ENCODE assay signal across 8 mouse cellular contexts in genomic region chr12:108792152-108792545, GRCm38 (mm10). TPM values are rescaled to one million over a fixed set of nuclear protein-coding genes. Genes with fewer than 3 reads are reported as not detected.
DNase-seq lines count a peak whose midpoint lies in the region; ATAC-seq and TF ChIP-seq lines count a peak whose summit lies in the region.

No protein-coding gene starts in this region.

- no peaks in the 10 kb centered on the region for H3K9me3 ChIP-seq in embryonic facial prominence, embryonic 12.5 days
- H3K9me3 ChIP-seq in kidney, embryonic 14.5 days (ENCODE audit: control insufficient read depth, low read length): no peaks in the 10 kb centered on the region
- H3K9me3 ChIP-seq in liver, embryonic 11.5 days (ENCODE audit: control insufficient read depth, low read length): no peaks in the 10 kb centered on the region

- peak overlapping the region; percentile 94 for H3K9ac ChIP-seq in embryonic facial prominence, embryonic 12.5 days
- peak overlapping the region; percentile 85 for H3K9ac ChIP-seq in heart, adult 2 months (ENCODE audit: low read depth, low read length)
- peak overlapping the region; percentile 91 for H3K9ac ChIP-seq in kidney, embryonic 14.5 days (ENCODE audit: low read depth, low read length)
- peak overlapping the region; percentile 94 for H3K9ac ChIP-seq in liver, embryonic 11.5 days (ENCODE audit: low read depth, low read length)

- ATAC-seq in embryonic facial prominence, embryonic 12.5 days (ENCODE audit: insufficient number of reproducible peaks, insufficient read depth, low FRiP score, low TSS enrichment): peak; percentile 25; the same call in 1 of the 2 replicates
- ATAC-seq in kidney, embryonic 14.5 days (ENCODE audit: low FRiP score, low TSS enrichment): peak; percentile 21
- peak; percentile 52 for ATAC-seq in liver, embryonic 11.5 days (replicated peaks; ENCODE audit: low FRiP score)

- TF ChIP-seq EP300 in heart, adult 2 months (IDR thresholded peaks at IDR 0.05; ENCODE audit: insufficient read depth, low read depth, low read length): no peak

- H3K4me2 ChIP-seq in embryonic facial prominence, embryonic 12.5 days (replicated peaks): peak overlapping the region; percentile 60
- H3K4me2 ChIP-seq in kidney, embryonic 14.5 days (replicated peaks; ENCODE audit: low read depth, low read length): peak overlapping the region; percentile 50
- H3K4me2 ChIP-seq in liver, embryonic 11.5 days: peak overlapping the region; percentile 59
- H3K4me2 ChIP-seq in myocyte (ENCODE audit: low read depth): peak overlapping the region; percentile 66

- H3K4me3 ChIP-seq in embryonic facial prominence, embryonic 12.5 days: peak overlapping the region; percentile 99
- H3K4me3 ChIP-seq in heart, adult 2 months: peak overlapping the region; percentile 65
- peak overlapping the region; percentile 100 for H3K4me3 ChIP-seq in kidney, embryonic 14.5 days (ENCODE audit: low read length)
- H3K4me3 ChIP-seq in liver, embryonic 11.5 days (ENCODE audit: low read depth, low read length): peak overlapping the region; percentile 94
- peak overlapping the region; percentile 53 for H3K4me3 ChIP-seq in myocyte

- peak; percentile 12; the same call in 1 of the 2 replicates for TF ChIP-seq CTCF in heart, adult 2 months (IDR thresholded peaks at IDR 0.05)

- H3K27ac ChIP-seq in embryonic facial prominence, embryonic 12.5 days: peak overlapping the region; percentile 99
- peak overlapping the region; percentile 94 for H3K27ac ChIP-seq in heart, adult 2 months
- H3K27ac ChIP-seq in kidney, embryonic 14.5 days (ENCODE audit: low read depth, low read length): peak overlapping the region; percentile 96
- H3K27ac ChIP-seq in liver, embryonic 11.5 days (ENCODE audit: low read depth, low read length): peak overlapping the region; percentile 99

- TF ChIP-seq POLR2A in heart, adult 2 months (IDR thresholded peaks at IDR 0.05; ENCODE audit: insufficient read depth, low read depth, low read length): peak; percentile 47
- TF ChIP-seq POLR2A in myocyte (IDR thresholded peaks at IDR 0.05; ENCODE audit: insufficient read length, low read depth): peak; percentile 7

- peak; percentile 92 for DNase-seq in A20 (ENCODE audit: low read depth, low spot score)
- peak; percentile 84 to 89 for DNase-seq in adrenal gland, postnatal 36 days
- peak; percentile 86 to 87 for DNase-seq in heart, adult 2 months
- peak; percentile 83 for DNase-seq in liver, embryonic 11.5 days (ENCODE audit: low spot score)
- DNase-seq in splenic B cell, adult 2 months (ENCODE audit: low read depth, low spot score): peak; percentile 89

- intact Hi-C loops in heart, adult 2 months (cut with DNase I): loop anchor here (2.0 to 10.0 kb wide), 3 partner anchors 27 to 607 kb away; partner anchors contain the start of genes Wars and Wdr25

- H3ac ChIP-seq in myocyte (ENCODE audit: control insufficient read depth, insufficient read length): peak overlapping the region; percentile 95

- H3K4me1 ChIP-seq in embryonic facial prominence, embryonic 12.5 days: peaks cover 29% of the 10 kb centered on the region
- no peaks in the 10 kb centered on the region for H3K4me1 ChIP-seq in heart, adult 2 months (ENCODE audit: control insufficient read depth, insufficient read depth, low read length)
- peaks cover 17% of the 10 kb centered on the region for H3K4me1 ChIP-seq in kidney, embryonic 14.5 days (ENCODE audit: control insufficient read depth, insufficient read depth, low read length)
- peaks cover 31% of the 10 kb centered on the region for H3K4me1 ChIP-seq in liver, embryonic 11.5 days (replicated peaks; ENCODE audit: control insufficient read depth, insufficient read depth, low read length)

- no peaks in the 10 kb centered on the region for H3K27me3 ChIP-seq in embryonic facial prominence, embryonic 12.5 days
- H3K27me3 ChIP-seq in heart, adult 2 months (ENCODE audit: control insufficient read depth, insufficient read depth, low read length): no peaks in the 10 kb centered on the region
- H3K27me3 ChIP-seq in kidney, embryonic 14.5 days (ENCODE audit: control insufficient read depth, insufficient read depth, low read length): no peaks in the 10 kb centered on the region
- no peaks in the 10 kb centered on the region for H3K27me3 ChIP-seq in liver, embryonic 11.5 days (replicated peaks; ENCODE audit: control insufficient read depth, insufficient read depth, low read length)
- no peaks in the 10 kb centered on the region for H3K27me3 ChIP-seq in myocyte (ENCODE audit: control insufficient read depth, insufficient read depth, insufficient read length)
- no peaks in the 10 kb centered on the region for H3K27me3 ChIP-seq in splenic B cell, adult 2 months (ENCODE audit: control insufficient read depth, insufficient read depth, low read length, poor library complexity, severe bottlenecking)

- no peaks in the 10 kb centered on the region for H3K36me3 ChIP-seq in embryonic facial prominence, embryonic 12.5 days
- H3K36me3 ChIP-seq in heart, adult 2 months (ENCODE audit: control insufficient read depth, insufficient read depth, low read length): peaks cover 9% of the 10 kb centered on the region
- no peaks in the 10 kb centered on the region for H3K36me3 ChIP-seq in kidney, embryonic 14.5 days (ENCODE audit: control insufficient read depth, insufficient read depth, low read length)
- H3K36me3 ChIP-seq in liver, embryonic 11.5 days (ENCODE audit: control insufficient read depth, insufficient read depth, low read length): no peaks in the 10 kb centered on the region
- H3K36me3 ChIP-seq in myocyte (ENCODE audit: control insufficient read depth, insufficient read depth): no peaks in the 10 kb centered on the region
- no peaks in the 10 kb centered on the region for H3K36me3 ChIP-seq in splenic B cell, adult 2 months (ENCODE audit: control insufficient read depth, insufficient read depth, low read length, poor library complexity, severe bottlenecking)

- under 1% methylated on average over 45 of the region's 52 CpGs for WGBS in embryonic facial prominence, embryonic 12.5 days
- under 1% methylated on average over 52 of the region's 52 CpGs for WGBS in heart, adult 2 months
- WGBS in kidney, embryonic 14.5 days: under 1% methylated on average over 48 of the region's 52 CpGs
- under 1% methylated on average over 52 of the region's 52 CpGs for WGBS in liver, embryonic 11.5 days

- peaks cover 6% of the 10 kb centered on the region for H3K79me2 ChIP-seq in heart, adult 2 months (replicated peaks; ENCODE audit: control insufficient read depth, insufficient read depth, low read length)
- H3K79me2 ChIP-seq in myocyte (ENCODE audit: control insufficient read depth, insufficient read depth): peaks cover 81% of the 10 kb centered on the region

TF ChIP-seq in myocyte, 11 proteins besides CTCF, POLR2A, EP300 and RAD21:
- TF ChIP-seq POLR2AphosphoS2 (IDR thresholded peaks at IDR 0.05; ENCODE audit: insufficient read length, low read depth) (peak; percentile 52), SRF (IDR thresholded peaks at IDR 0.05; ENCODE audit: control insufficient read depth, insufficient read length, low read depth) (no peak), E2F4 (IDR thresholded peaks at IDR 0.05; ENCODE audit: insufficient read depth) (peak; percentile 21)
TF ChIP-seq in myocyte: peak in this region for 2.

RNA-seq across cellular contexts. Expression of gene Yy1, which starts 0.6 kb away (rescaled TPM):
- 10 to 100 TPM; 69.4 to 84.1 TPM for total RNA-seq in adrenal gland, postnatal 36 days (2021)
- 20.8 and 23.2 TPM in 2 replicates for polyA plus RNA-seq in embryonic facial prominence, embryonic 12.5 days (2016; fragmentation: Nextera tagmentation; extraction: Ambion mirVana)
- total RNA-seq in heart, adult 2 months (2021): 10 to 100 TPM; 34.4 to 38.8 TPM
- polyA plus RNA-seq in heart, adult 2 months (2012; rRNA removed): 7.1 and 10.3 TPM in 2 replicates
- 23.2 and 24.2 TPM in 2 replicates for polyA plus RNA-seq in kidney, embryonic 14.5 days (2014; fragmentation: Nextera tagmentation; extraction: Ambion mirVana)
- polyA plus RNA-seq in liver, embryonic 11.5 days (2014; fragmentation: Nextera tagmentation; extraction: Ambion mirVana): 17.9 and 19.2 TPM in 2 replicates
- polyA plus RNA-seq in myocyte (2012; fragmentation: generic; extraction: Trizol): 15.3 TPM

RNA-seq across cellular contexts. Expression of gene Slc25a29, which starts 43.5 kb away (rescaled TPM):
- 10 to 100 TPM; 13.6 to 19.5 TPM for total RNA-seq in adrenal gland, postnatal 36 days (2021)
- polyA plus RNA-seq in embryonic facial prominence, embryonic 12.5 days (2016; fragmentation: Nextera tagmentation; extraction: Ambion mirVana): 16.9 and 19.4 TPM in 2 replicates
- 10 to 100 TPM in 1 of 2 experiments, 1 to 10 TPM in 1; 8.0 to 16.8 TPM for total RNA-seq in heart, adult 2 months (2021)
- 14.2 and 17.3 TPM in 2 replicates for polyA plus RNA-seq in heart, adult 2 months (2012; rRNA removed)
- 7.5 and 9.0 TPM in 2 replicates for polyA plus RNA-seq in kidney, embryonic 14.5 days (2014; fragmentation: Nextera tagmentation; extraction: Ambion mirVana)
- 2.9 and 3.9 TPM in 2 replicates for polyA plus RNA-seq in liver, embryonic 11.5 days (2014; fragmentation: Nextera tagmentation; extraction: Ambion mirVana)
- 20.9 TPM for polyA plus RNA-seq in myocyte (2012; fragmentation: generic; extraction: Trizol)

RNA-seq across cellular contexts. Expression of gene Slc25a47, which starts 43.7 kb away (rescaled TPM):
- 10 to 100 TPM; 11.2 to 13.5 TPM for total RNA-seq in adrenal gland, postnatal 36 days (2021)
- 16.0 and 16.8 TPM in 2 replicates for polyA plus RNA-seq in embryonic facial prominence, embryonic 12.5 days (2016; fragmentation: Nextera tagmentation; extraction: Ambion mirVana)
- total RNA-seq in heart, adult 2 months (2021): 1 to 10 TPM; 6.5 to 7.1 TPM
- polyA plus RNA-seq in heart, adult 2 months (2012; rRNA removed): 10.5 and 15.0 TPM in 2 replicates
- polyA plus RNA-seq in kidney, embryonic 14.5 days (2014; fragmentation: Nextera tagmentation; extraction: Ambion mirVana): 7.6 and 9.0 TPM in 2 replicates
- polyA plus RNA-seq in liver, embryonic 11.5 days (2014; fragmentation: Nextera tagmentation; extraction: Ambion mirVana): 4.5 and 5.2 TPM in 2 replicates
- 3.6 TPM for polyA plus RNA-seq in myocyte (2012; fragmentation: generic; extraction: Trizol)

Comparison
In these comparisons a context has a peak if more than half of its experiments do, and no peak if none do; other contexts are left out.
1. Peak in every context shown above with its lines: DNase-seq, ATAC-seq, H3K4me3 ChIP-seq and H3K27ac ChIP-seq.